Mouse (Mus musculus) heart, postnatal 0 days (tissue): ENCODE results near the gene Dlx4. TPM values are rescaled to one million over a fixed set of nuclear protein-coding genes. Genes with fewer than 3 reads are reported as not detected.

Experiments
- ATAC-seq: fragments of 200-750 bp; cut with Nextera tagmentation; 2 replicates; pipeline ENCODE4 v1.8.0; 2017; ENCODE audit warnings: low read depth, moderate number of reproducible peaks, moderate library complexity; ENCODE audit not compliant: insufficient read depth
- DNase-seq: peaks from one replicate; pipeline ENCODE4 v3.0.0-alpha.2; 2016; ENCODE audit warnings: low spot score
- H3K27ac ChIP-seq: fragments of 300-500 bp; sonication (generic); 2 replicates; pipeline ENCODE4 v1.5.1; 2014; ENCODE audit warnings: low read depth, mild to moderate bottlenecking
- H3K27me3 ChIP-seq: fragments of 300-500 bp; sonication (generic); 2 replicates; pipeline ENCODE4 v1.6.1; 2014; ENCODE audit warnings: low read length, mixed read lengths; ENCODE audit not compliant: control insufficient read depth, insufficient read depth
- H3K36me3 ChIP-seq: fragments of 300-500 bp; sonication (generic); replicated peaks from 2 replicates; pipeline ENCODE4 v1.6.1; 2014; ENCODE audit warnings: low read length, mixed read lengths; ENCODE audit not compliant: control insufficient read depth, insufficient read depth
- H3K4me1 ChIP-seq: fragments of 300-500 bp; sonication (generic); 2 replicates; pipeline ENCODE4 v1.6.1; 2014; ENCODE audit warnings: antibody characterized with exemption; ENCODE audit not compliant: control insufficient read depth, insufficient read depth
- H3K4me2 ChIP-seq: fragments of 300-500 bp; sonication (generic); 2 replicates; pipeline ENCODE4 v1.6.1; 2014; ENCODE audit warnings: low read depth, mild to moderate bottlenecking, low read length, moderate library complexity
- H3K4me3 ChIP-seq: fragments of 300-500 bp; sonication (generic); 2 replicates; pipeline ENCODE4 v1.5.1; 2014; ENCODE audit warnings: low read depth, low read length
- H3K9ac ChIP-seq: fragments of 300-500 bp; sonication (generic); replicated peaks from 2 replicates; pipeline ENCODE4 v1.6.1; 2014; ENCODE audit warnings: low read depth, low read length, mixed read lengths
- H3K9me3 ChIP-seq: fragments of 300-500 bp; sonication (generic); replicated peaks from 2 replicates; pipeline ENCODE4 v1.6.1; 2016; ENCODE audit warnings: low read length; ENCODE audit not compliant: control insufficient read depth
- CTCF ChIP-seq: IDR thresholded peaks from 2 replicates; pipeline ENCODE4 v1.5.1; 2016; ENCODE audit warnings: antibody characterized with exemption, control low read depth, low read depth
- EP300 ChIP-seq: IDR thresholded peaks from 2 replicates; pipeline ENCODE4 v1.6.1; 2016; ENCODE audit warnings: antibody characterized with exemption, low read depth
- WGBS: fragments of 180-500 bp; shearing (Covaris S2); extraction: QIAGEN DNeasy Blood & Tissue Kit; methylation state at CpG from one replicate; pipeline ENCODE4 v1.1.7; 2014; 5-methylcytosine and 5-hydroxymethylcytosine counted together
- polyA plus RNA-seq: library from polyadenylated mRNA; unstranded; fragments of >200 nt; fragmentation: Nextera tagmentation; extraction: Ambion mirVana; gene quantifications from 2 replicates; pipeline ENCODE4 v1.2.1, GENCODE M21; 2015
- total RNA-seq: library from RNA; depleted of rRNA; stranded (reverse); fragments of >200 nt; gene quantifications from 2 replicates; pipeline ENCODE4 v1.2.3, GENCODE M21; 2014; ENCODE audit warnings: low replicate concordance

The Dlx4 gene
- total and polyA plus RNA-seq, 2 experiments from 2014 or later, result 0.05 TPM; not detected in 1

GRCm38 (mm10) chr11:95142258-95142657, 3.8 kb downstream of the Dlx4 start:
- peaks cover 100% of the 10 kb centered on the region for H3K27me3 ChIP-seq
- TF ChIP-seq EP300 (no peak), CTCF (no peak)
- no peak overlapping the region for H3K4me2 ChIP-seq
- 14% methylated on average over 10 of the region's 10 CpGs for WGBS
- H3K36me3 ChIP-seq, result no peaks in the 10 kb centered on the region
- no peak overlapping the region for H3K27ac ChIP-seq
- ATAC-seq (no peak), DNase-seq (no peak)
- H3K9ac ChIP-seq, result no peak overlapping the region
- no peak overlapping the region for H3K4me3 ChIP-seq
- no peaks in the 10 kb centered on the region for H3K9me3 ChIP-seq
- H3K4me1 ChIP-seq, result peaks cover 11% of the 10 kb centered on the region

DNA sequence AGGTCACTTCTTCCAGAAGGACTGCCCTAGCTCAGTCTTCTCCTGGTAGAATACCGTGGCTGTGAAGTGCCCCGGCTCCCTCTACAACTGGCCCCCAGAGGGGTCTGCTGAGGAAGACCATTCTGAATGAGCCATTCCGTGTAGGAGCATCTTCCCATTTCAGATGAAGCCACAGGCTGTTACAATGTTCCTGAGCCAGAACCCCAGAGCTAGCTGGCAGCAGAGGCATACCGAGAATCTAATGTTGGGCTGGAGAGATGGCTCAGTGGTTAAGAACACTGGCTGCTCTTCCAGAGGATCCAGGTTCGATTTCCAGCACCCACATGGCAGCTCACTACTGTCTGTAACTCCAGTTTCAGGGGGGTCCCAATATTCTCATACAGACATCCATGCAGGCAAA, 6.2 kb downstream of the Dlx4 start:
- H3K4me2 ChIP-seq, result no peak overlapping the region
- H3K36me3 ChIP-seq, result no peaks in the 10 kb centered on the region
- no peaks in the 10 kb centered on the region for H3K9me3 ChIP-seq
- WGBS, result 57% methylated on average over 5 of the region's 5 CpGs
- H3K27me3 ChIP-seq, result peaks cover 87% of the 10 kb centered on the region
- H3K27ac ChIP-seq, result no peak overlapping the region
- no peak overlapping the region for H3K9ac ChIP-seq
- no peak overlapping the region for H3K4me3 ChIP-seq
- DNase-seq (no peak), ATAC-seq (no peak)
- no peaks in the 10 kb centered on the region for H3K4me1 ChIP-seq
- TF ChIP-seq CTCF (no peak), EP300 (no peak)

- DNase-seq, result no peak
- Histone ChIP-seq H3K36me3 (no peaks in the 10 kb centered on the region), H3K4me1 (no peaks in the 10 kb centered on the region), H3K9me3 (no peaks in the 10 kb centered on the region), H3K27ac (no peak overlapping the region), H3K4me3 (no peak overlapping the region), H3K4me2 (no peak overlapping the region), H3K27me3 (peaks cover 61% of the 10 kb centered on the region), H3K9ac (no peak overlapping the region)
- 23% methylated on average over 6 of the region's 6 CpGs for WGBS
- TF ChIP-seq EP300 (no peak), CTCF (no peak)
- ATAC-seq, result no peak
Observed at GRCm38 (mm10) chr11:95137281-95137680, 8.8 kb downstream of the Dlx4 start.

GRCm38 (mm10) chr11:95133321-95133720, 12.7 kb downstream of the Dlx4 start:
- Histone ChIP-seq H3K36me3 (no peaks in the 10 kb centered on the region), H3K27me3 (peaks cover 44% of the 10 kb centered on the region), H3K9me3 (no peaks in the 10 kb centered on the region), H3K4me1 (no peaks in the 10 kb centered on the region), H3K4me3 (no peak overlapping the region), H3K4me2 (no peak overlapping the region), H3K27ac (no peak overlapping the region), H3K9ac (no peak overlapping the region)
- 62% methylated on average over 6 of the region's 6 CpGs for WGBS
- ATAC-seq, result no peak
- no peak for DNase-seq
- TF ChIP-seq EP300 (no peak), CTCF (no peak)

GRCm38 (mm10) chr11:95130668-95131252, 15.3 kb downstream of the Dlx4 start:
- TF ChIP-seq CTCF, result no peak
- no peak for TF ChIP-seq EP300
- Histone ChIP-seq H3K4me3 (no peak overlapping the region), H3K4me2 (no peak overlapping the region), H3K27ac (no peak overlapping the region), H3K4me1 (peaks cover 4% of the 10 kb centered on the region; the same call in 1 of the 2 replicates), H3K27me3 (peaks cover 44% of the 10 kb centered on the region), H3K36me3 (no peaks in the 10 kb centered on the region), H3K9me3 (no peaks in the 10 kb centered on the region), H3K9ac (no peak overlapping the region)
- DNase-seq, result no peak
- 71% methylated on average over 17 of the region's 17 CpGs for WGBS
- no peak for ATAC-seq

GRCm38 (mm10) chr11:95128359-95128758, 17.7 kb downstream of the Dlx4 start:
- Histone ChIP-seq H3K27ac (no peak overlapping the region), H3K27me3 (peaks cover 68% of the 10 kb centered on the region), H3K36me3 (no peaks in the 10 kb centered on the region), H3K4me3 (no peak overlapping the region), H3K9ac (no peak overlapping the region), H3K4me1 (peaks cover 4% of the 10 kb centered on the region; the same call in 1 of the 2 replicates), H3K9me3 (no peaks in the 10 kb centered on the region), H3K4me2 (no peak overlapping the region)
- 58% methylated on average over 11 of the region's 11 CpGs for WGBS
- DNase-seq (no peak), ATAC-seq (no peak)
- no peak for TF ChIP-seq CTCF
- no peak for TF ChIP-seq EP300
